Mouse (Mus musculus) heart, postnatal 0 days (tissue): ENCODE data around the gene Slc3a1. TPM values are rescaled to one million over a fixed set of nuclear protein-coding genes. Genes with fewer than 3 reads are reported as not detected.

Experiments used
- ATAC-seq: fragments of 200-750 bp; cut with Nextera tagmentation; 2 replicates; pipeline ENCODE4 v1.8.0; 2017; ENCODE audit warnings: low read depth, moderate number of reproducible peaks, moderate library complexity; ENCODE audit not compliant: insufficient read depth
- DNase-seq: peaks from one replicate; pipeline ENCODE4 v3.0.0-alpha.2; 2016; ENCODE audit warnings: low spot score
- H3K27ac ChIP-seq: fragments of 300-500 bp; sonication (generic); 2 replicates; pipeline ENCODE4 v1.5.1; 2014; ENCODE audit warnings: low read depth, mild to moderate bottlenecking
- H3K27me3 ChIP-seq: fragments of 300-500 bp; sonication (generic); 2 replicates; pipeline ENCODE4 v1.6.1; 2014; ENCODE audit warnings: low read length, mixed read lengths; ENCODE audit not compliant: control insufficient read depth, insufficient read depth
- H3K36me3 ChIP-seq: fragments of 300-500 bp; sonication (generic); replicated peaks from 2 replicates; pipeline ENCODE4 v1.6.1; 2014; ENCODE audit warnings: low read length, mixed read lengths; ENCODE audit not compliant: control insufficient read depth, insufficient read depth
- H3K4me1 ChIP-seq: fragments of 300-500 bp; sonication (generic); 2 replicates; pipeline ENCODE4 v1.6.1; 2014; ENCODE audit warnings: antibody characterized with exemption; ENCODE audit not compliant: control insufficient read depth, insufficient read depth
- H3K4me2 ChIP-seq: fragments of 300-500 bp; sonication (generic); 2 replicates; pipeline ENCODE4 v1.6.1; 2014; ENCODE audit warnings: low read depth, mild to moderate bottlenecking, low read length, moderate library complexity
- H3K4me3 ChIP-seq: fragments of 300-500 bp; sonication (generic); 2 replicates; pipeline ENCODE4 v1.5.1; 2014; ENCODE audit warnings: low read depth, low read length
- H3K9ac ChIP-seq: fragments of 300-500 bp; sonication (generic); replicated peaks from 2 replicates; pipeline ENCODE4 v1.6.1; 2014; ENCODE audit warnings: low read depth, low read length, mixed read lengths
- H3K9me3 ChIP-seq: fragments of 300-500 bp; sonication (generic); replicated peaks from 2 replicates; pipeline ENCODE4 v1.6.1; 2016; ENCODE audit warnings: low read length; ENCODE audit not compliant: control insufficient read depth
- CTCF ChIP-seq: IDR thresholded peaks from 2 replicates; pipeline ENCODE4 v1.5.1; 2016; ENCODE audit warnings: antibody characterized with exemption, control low read depth, low read depth
- EP300 ChIP-seq: IDR thresholded peaks from 2 replicates; pipeline ENCODE4 v1.6.1; 2016; ENCODE audit warnings: antibody characterized with exemption, low read depth
- WGBS: fragments of 180-500 bp; shearing (Covaris S2); extraction: QIAGEN DNeasy Blood & Tissue Kit; methylation state at CpG from one replicate; pipeline ENCODE4 v1.1.7; 2014; 5-methylcytosine and 5-hydroxymethylcytosine counted together
- polyA plus RNA-seq: library from polyadenylated mRNA; unstranded; fragments of >200 nt; fragmentation: Nextera tagmentation; extraction: Ambion mirVana; gene quantifications from 2 replicates; pipeline ENCODE4 v1.2.1, GENCODE M21; 2015
- total RNA-seq: library from RNA; depleted of rRNA; stranded (reverse); fragments of >200 nt; gene quantifications from 2 replicates; pipeline ENCODE4 v1.2.3, GENCODE M21; 2014; ENCODE audit warnings: low replicate concordance

The Slc3a1 gene
- total and polyA plus RNA-seq, 2 experiments from 2014 or later = 1.3 TPM; not detected in 1

GRCm38 (mm10) chr17:85088401-85088800 is 60.2 kb downstream of the Slc3a1 start:
- Histone ChIP-seq H3K9ac (no peak overlapping the region), H3K27ac (no peak overlapping the region), H3K27me3 (no peaks in the 10 kb centered on the region), H3K4me3 (no peak overlapping the region), H3K4me2 (no peak overlapping the region), H3K9me3 (no peaks in the 10 kb centered on the region), H3K4me1 (peaks cover 31% of the 10 kb centered on the region), H3K36me3 (no peaks in the 10 kb centered on the region)
- WGBS = 87% methylated on average over 11 of the region's 11 CpGs
- ATAC-seq (no peak), DNase-seq (no peak)
- TF ChIP-seq EP300 (no peak), CTCF (no peak)

- DNase-seq = no peak
- Histone ChIP-seq H3K4me1 (peaks cover 29% of the 10 kb centered on the region), H3K9ac (no peak overlapping the region; the same call in 1 of the 2 replicates), H3K36me3 (no peaks in the 10 kb centered on the region), H3K27me3 (no peaks in the 10 kb centered on the region), H3K27ac (peak overlapping the region; percentile 89; the same call in 1 of the 2 replicates), H3K4me3 (peak overlapping the region; percentile 98), H3K9me3 (no peaks in the 10 kb centered on the region), H3K4me2 (peak overlapping the region; percentile 98)
- no peak for ATAC-seq
- 56% methylated on average over 6 of the region's 6 CpGs for WGBS
- TF ChIP-seq CTCF (no peak), EP300 (no peak)
These were observed 60.8 kb downstream of the Slc3a1 start for GRCm38 (mm10) chr17:85089011-85089410.

DNA sequence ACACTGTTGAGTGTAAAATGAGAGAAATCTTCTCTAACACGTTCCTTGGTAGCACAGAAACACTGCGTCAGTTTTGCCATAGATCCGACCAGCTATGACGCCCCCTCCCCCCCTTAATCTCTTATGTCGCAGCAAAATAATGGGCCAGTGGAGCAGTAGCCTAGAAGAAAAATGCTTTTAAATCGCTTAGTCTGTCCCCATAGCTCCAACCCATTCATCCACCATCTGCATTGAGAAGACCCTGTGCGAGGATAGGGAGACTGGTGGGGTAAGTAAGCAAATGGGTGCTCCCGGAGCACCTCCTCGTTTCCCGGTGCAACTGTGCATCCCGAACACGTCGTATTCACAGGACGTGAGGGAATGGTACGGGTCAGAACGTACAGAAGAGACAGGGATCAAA is 61.4 kb downstream of the Slc3a1 start:
- Histone ChIP-seq H3K4me1 (peaks cover 27% of the 10 kb centered on the region), H3K4me3 (peak overlapping the region; percentile 98)
- TF ChIP-seq CTCF (no peak), EP300 (no peak)

GRCm38 (mm10) chr17:85090120-85091099 is 62.2 kb downstream of the Slc3a1 start, which contains the start of the genes Prepl and Camkmt:
Gene Prepl (minus strand): TSS chr17:85090241.
Gene Camkmt (plus strand): TSS chr17:85090552.
- H3K4me2 ChIP-seq = peak within 1 kb of the TSS; percentile 98

More for the DNA sequence above, 61.4 kb downstream of the Slc3a1 start:
- Histone ChIP-seq H3K9me3 (no peaks in the 10 kb centered on the region), H3K27me3 (no peaks in the 10 kb centered on the region), H3K9ac (peak overlapping the region; percentile 78), H3K27ac (peak overlapping the region; percentile 89), H3K36me3 (no peaks in the 10 kb centered on the region), H3K4me2 (peak overlapping the region; percentile 98)
- under 1% methylated on average over 16 of the region's 16 CpGs for WGBS
- DNase-seq (no peak), ATAC-seq (no peak)

DNA sequence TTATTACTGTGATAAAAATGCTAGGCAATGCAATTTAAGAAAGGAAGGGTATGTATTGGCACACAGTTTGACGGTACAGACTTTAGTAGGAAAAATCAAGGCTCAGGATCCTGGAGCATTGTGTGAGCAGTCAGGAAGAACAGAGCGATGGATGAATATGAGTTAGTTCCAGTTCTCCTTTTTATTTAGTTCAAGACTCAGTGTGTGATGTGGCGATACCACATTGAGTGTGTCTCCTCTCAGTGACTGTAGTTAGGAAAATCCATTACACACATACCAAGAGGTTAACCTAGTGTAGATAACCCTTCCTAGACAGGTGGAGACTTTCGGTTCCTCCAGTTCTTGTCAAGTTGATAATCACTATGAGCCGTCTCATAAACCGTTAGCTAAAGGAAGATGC is 63.6 kb downstream of the Slc3a1 start:
- no peak overlapping the region for H3K9ac ChIP-seq
- no peak overlapping the region for H3K27ac ChIP-seq
- ATAC-seq = no peak
- no peak for TF ChIP-seq CTCF
- no peak for TF ChIP-seq EP300
- no peak overlapping the region for H3K4me2 ChIP-seq
- no peak for DNase-seq
- no peak overlapping the region for H3K4me3 ChIP-seq
- no peaks in the 10 kb centered on the region for H3K9me3 ChIP-seq
- 89% methylated on average over 6 of the region's 6 CpGs for WGBS
- H3K36me3 ChIP-seq = no peaks in the 10 kb centered on the region
- H3K27me3 ChIP-seq = no peaks in the 10 kb centered on the region
- H3K4me1 ChIP-seq = peaks cover 16% of the 10 kb centered on the region

More at GRCm38 (mm10) chr17:85090120-85091099, 62.2 kb downstream of the Slc3a1 start, which contains the start of the genes Prepl and Camkmt:
- Histone ChIP-seq H3K4me1 (peaks cover 22% of the 10 kb centered on the region), H3K27me3 (no peaks in the 10 kb centered on the region), H3K27ac (peak within 1 kb of the TSS; percentile 89), H3K4me3 (peak within 1 kb of the TSS; percentile 98), H3K9me3 (no peaks in the 10 kb centered on the region), H3K9ac (peak within 1 kb of the TSS; percentile 78), H3K36me3 (no peaks in the 10 kb centered on the region)
- TF ChIP-seq CTCF = no peak; the same call in 1 of the 2 replicates
- peak; percentile 99 for TF ChIP-seq EP300
- ATAC-seq (peak; percentile 95), DNase-seq (peak; percentile 98)
- WGBS = under 1% methylated on average over 61 of the region's 63 CpGs
